ENCODE assay signal across 27 mouse cellular contexts in the genomic region with DNA sequence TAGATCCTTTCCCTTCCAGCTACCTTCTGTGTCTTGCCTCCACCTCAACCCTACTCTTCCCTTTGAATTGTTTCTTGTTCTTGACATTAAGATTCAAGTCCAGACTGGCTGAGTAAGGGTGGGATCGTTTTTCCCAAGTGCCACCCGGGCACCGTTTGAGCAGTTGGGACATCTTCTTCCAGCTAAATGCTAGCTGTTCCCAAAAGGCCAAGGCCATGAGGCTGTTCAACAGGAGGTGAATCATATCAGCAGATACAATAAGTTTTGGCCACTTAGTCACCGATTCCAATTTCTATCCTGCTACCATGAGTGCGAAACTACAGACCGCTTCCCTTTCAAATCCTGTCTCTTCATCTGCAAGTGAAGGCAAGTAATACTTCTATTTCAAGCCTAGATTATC.
A peak's percentile ranks its signal among the peaks of the same experiment; 100 is the strongest.
DNase-seq lines count a peak whose midpoint lies in the region; ATAC-seq lines count a peak whose summit lies in the region.
"Had no signal": no experiment of that assay in that cellular context is flagged by ENCODE, and none has a peak within 500 bp of the region (broad histone marks: within the 10 kb centered on the region; RNA-seq: fewer than 3 reads in every experiment).

No protein-coding gene starts in this region.

- 92% methylated on average over 6 of the region's 6 CpGs for WGBS in heart, embryonic 12.5 days

- H3K27me3 ChIP-seq in heart, embryonic 12.5 days (replicated peaks), result no peaks in the 10 kb centered on the region
- H3K27me3 ChIP-seq: CH12.LX; forebrain, embryonic 13.5 days; heart, embryonic 13.5 days; Patski had no signal

- H3K4me2 ChIP-seq in heart, embryonic 12.5 days, result no peak overlapping the region
- H3K4me2 ChIP-seq: forebrain, embryonic 13.5 days; heart, embryonic 13.5 days; hindbrain, embryonic 14.5 days had no signal

- ATAC-seq in heart, embryonic 12.5 days (ENCODE audit: insufficient number of reproducible peaks, low FRiP score), result no peak
- ATAC-seq: forebrain, embryonic 13.5 days; forebrain, embryonic 16.5 days; hindbrain, postnatal 0 days; inflammation-experienced regulatory T-cells, adult 6 months; Patski had no signal

- no peaks in the 10 kb centered on the region for H3K4me1 ChIP-seq in heart, embryonic 12.5 days (replicated peaks)
- H3K4me1 ChIP-seq: forebrain, embryonic 10.5 days; heart, embryonic 13.5 days had no signal

- 0 out of 2 replicates have a peak, but pooled peaks cover 5% of the 10 kb centered on the region for H3K9me3 ChIP-seq in heart, embryonic 12.5 days (replicated peaks)
- H3K9me3 ChIP-seq: forebrain, embryonic 10.5 days; forebrain, embryonic 13.5 days had no signal

- no peak overlapping the region for H3K27ac ChIP-seq in heart, embryonic 12.5 days (ENCODE audit: poor library complexity, severe bottlenecking)
- H3K27ac ChIP-seq: forebrain, embryonic 10.5 days; forebrain, embryonic 13.5 days; gastrocnemius, adult 2 months; heart, embryonic 13.5 days; hindbrain, embryonic 14.5 days; hindbrain, postnatal 0 days had no signal

- H3K4me3 ChIP-seq in heart, embryonic 12.5 days, result no peak overlapping the region
- H3K4me3 ChIP-seq: forebrain, embryonic 10.5 days; forebrain, embryonic 13.5 days; gastrocnemius, adult 2 months; heart, embryonic 13.5 days had no signal

- no peaks in the 10 kb centered on the region for H3K36me3 ChIP-seq in heart, embryonic 12.5 days
- H3K36me3 ChIP-seq: forebrain, embryonic 10.5 days; G1E; heart, embryonic 13.5 days had no signal

- H3K9ac ChIP-seq in heart, embryonic 12.5 days, result no peak overlapping the region
- H3K9ac ChIP-seq: forebrain, embryonic 13.5 days; heart, embryonic 13.5 days; hindbrain, embryonic 14.5 days had no signal

- peak; percentile 64 for DNase-seq in heart, adult 11 months
- DNase-seq in adrenal gland, adult 2 months, result peak; percentile 74
- peak; percentile 35 for DNase-seq in adrenal gland, postnatal 10 days
- peak; percentile 58 to 63 for DNase-seq in adrenal gland, postnatal 36 days
- no peak for DNase-seq in kidney, adult 18-20 months
- DNase-seq in frontal cortex, postnatal 14 days (ENCODE audit: low spot score in 2 of 2), result no peak
- DNase-seq: B cell, adult 2 months; cerebellum, adult 18-20 months; cerebellum, adult 9-10 months; cerebellum, postnatal 14 days; gastrocnemius, adult 2 months; gastrocnemius, postnatal 14 days; heart, adult 18-20 months; heart, postnatal 14 days; heart, postnatal 4 days; kidney, adult 11 months had no signal

Comparison
In these comparisons a context has a peak if more than half of its experiments do, and no peak if none do; other contexts are left out.
1. DNase-seq: peak in heart, adult 11 months (single experiment), adrenal gland, adult 2 months (single experiment), adrenal gland, postnatal 10 days (single experiment) and adrenal gland, postnatal 36 days (2 of 2); none in kidney, adult 18-20 months (single experiment) and frontal cortex, postnatal 14 days (0 of 2).